Mouse (Mus musculus) kidney, postnatal 0 days (tissue): Measurements from ENCODE around the gene Trnau1ap. TPM values are rescaled to one million over a fixed set of nuclear protein-coding genes. Genes with fewer than 3 reads are reported as not detected.

ENCODE experiments used
- ATAC-seq: fragments of 200-750 bp; cut with Nextera tagmentation; replicated peaks from 2 replicates; pipeline ENCODE4 v1.8.0; 2017; ENCODE audit warnings: low read depth, moderate number of reproducible peaks, moderate TSS enrichment, moderate library complexity; ENCODE audit not compliant: low FRiP score
- DNase-seq: peaks from one replicate; pipeline ENCODE4 v3.0.0-alpha.2; 2016; ENCODE audit warnings: low spot score
- H3K27ac ChIP-seq: fragments of 300-500 bp; sonication (generic); 2 replicates; pipeline ENCODE4 v1.5.1; 2014; ENCODE audit warnings: mild to moderate bottlenecking
- H3K27me3 ChIP-seq: fragments of 300-500 bp; sonication (generic); 2 replicates; pipeline ENCODE4 v1.6.1; 2014; ENCODE audit warnings: low read length, mixed read lengths; ENCODE audit not compliant: insufficient read depth
- H3K36me3 ChIP-seq: fragments of 300-500 bp; sonication (generic); 2 replicates; pipeline ENCODE4 v1.6.1; 2014; ENCODE audit warnings: low read length, mixed read lengths; ENCODE audit not compliant: insufficient read depth
- H3K4me1 ChIP-seq: fragments of 300-500 bp; sonication (generic); replicated peaks from 2 replicates; pipeline ENCODE4 v1.6.1; 2014; ENCODE audit warnings: antibody characterized with exemption, low read length, mixed read lengths; ENCODE audit not compliant: insufficient read depth
- H3K4me2 ChIP-seq: fragments of 300-500 bp; sonication (generic); 2 replicates; pipeline ENCODE4 v1.6.1; 2014; ENCODE audit warnings: mild to moderate bottlenecking, low read length, moderate library complexity, mixed read lengths
- H3K4me3 ChIP-seq: fragments of 300-500 bp; sonication (generic); replicated peaks from 2 replicates; pipeline ENCODE4 v1.5.1; 2014; ENCODE audit warnings: low read depth, low read length
- H3K9ac ChIP-seq: fragments of 300-500 bp; sonication (generic); 2 replicates; pipeline ENCODE4 v1.6.1; 2014; ENCODE audit warnings: low read depth, low read length
- H3K9me3 ChIP-seq: fragments of 300-500 bp; sonication (generic); replicated peaks from 2 replicates; pipeline ENCODE4 v1.6.1; 2016; ENCODE audit warnings: low read length, inconsistent platforms, mixed read lengths
- CTCF ChIP-seq: IDR thresholded peaks from 2 replicates; pipeline ENCODE4 v1.5.1; 2016; ENCODE audit warnings: antibody characterized with exemption, low read depth, mild to moderate bottlenecking, moderate library complexity
- WGBS: fragments of 180-500 bp; shearing (Covaris S2); extraction: QIAGEN DNeasy Blood & Tissue Kit; methylation state at CpG from one replicate; pipeline ENCODE4 v1.1.7; 2014; 5-methylcytosine and 5-hydroxymethylcytosine counted together
- polyA plus RNA-seq: library from polyadenylated mRNA; unstranded; fragments of >200 nt; fragmentation: Nextera tagmentation; extraction: Ambion mirVana; gene quantifications from 2 replicates; pipeline ENCODE4 v1.2.1, GENCODE M21; 2015

Trnau1ap gene
- polyA plus RNA-seq, 1 experiment from 2014 or later, result 72.8 TPM

- ATAC-seq (no peak), DNase-seq (no peak)
- peaks cover 5% of the 10 kb centered on the region for H3K4me1 ChIP-seq
- no peaks in the 10 kb centered on the region for H3K27me3 ChIP-seq
- WGBS, result 52% methylated on average over 1 of the region's 1 CpGs
- H3K27ac ChIP-seq, result no peak overlapping the region
- no peaks in the 10 kb centered on the region for H3K9me3 ChIP-seq
- H3K36me3 ChIP-seq, result peaks cover 24% of the 10 kb centered on the region
- H3K9ac ChIP-seq, result no peak overlapping the region
- no peak for TF ChIP-seq CTCF
- H3K4me2 ChIP-seq, result no peak overlapping the region
- no peak overlapping the region for H3K4me3 ChIP-seq
Observed at GRCm38 (mm10) chr4:132311209-132311608, 18.1 kb downstream of the Trnau1ap start.

DNA sequence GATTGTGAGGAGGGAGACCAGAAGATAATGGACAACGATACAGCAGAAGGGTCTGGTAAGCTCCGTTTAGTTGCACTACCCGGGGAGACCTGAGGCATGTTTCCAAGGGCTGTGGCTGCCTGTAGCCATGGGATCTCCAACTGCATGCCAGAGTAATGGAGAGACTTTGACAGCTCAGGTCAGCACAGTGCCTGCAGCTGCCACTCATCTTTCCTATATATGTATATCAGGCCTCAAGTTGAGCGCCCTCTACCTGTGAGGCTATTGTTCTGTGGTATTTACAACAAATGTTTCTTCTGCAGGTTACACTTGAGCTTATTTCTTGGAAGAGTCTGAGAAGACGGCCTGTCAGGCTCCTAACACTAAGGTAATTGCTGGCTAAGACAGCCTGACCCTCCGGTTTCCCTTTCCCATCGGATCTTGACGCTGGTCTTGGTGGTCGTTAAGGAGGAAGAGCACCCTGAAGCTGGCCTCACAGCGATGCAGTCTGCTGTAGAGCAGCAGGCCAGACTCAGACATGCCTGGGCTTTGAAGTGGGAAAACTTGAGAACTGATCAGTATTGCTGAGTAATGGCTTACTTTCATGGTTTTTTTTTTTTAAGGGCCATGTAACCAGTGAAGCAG, 19.4 kb downstream of the Trnau1ap start:
- H3K27ac ChIP-seq, result peak overlapping the region; percentile 77; the same call in 1 of the 2 replicates
- H3K4me2 ChIP-seq, result peak overlapping the region; percentile 90
- ATAC-seq (no peak), DNase-seq (peak; percentile 58)
- TF ChIP-seq CTCF, result peak; percentile 67
- H3K4me3 ChIP-seq, result peak overlapping the region; percentile 74
- no peaks in the 10 kb centered on the region for H3K9me3 ChIP-seq
- H3K9ac ChIP-seq, result peak overlapping the region; percentile 75
- peaks cover 5% of the 10 kb centered on the region for H3K4me1 ChIP-seq
- no peaks in the 10 kb centered on the region for H3K27me3 ChIP-seq
- H3K36me3 ChIP-seq, result peaks cover 24% of the 10 kb centered on the region
- WGBS, result 20% methylated on average over 10 of the region's 10 CpGs

GRCm38 (mm10) chr4:132309140-132309848, 20.0 kb downstream of the Trnau1ap start:
- Histone ChIP-seq H3K36me3 (peaks cover 22% of the 10 kb centered on the region), H3K4me3 (peak overlapping the region; percentile 74), H3K9me3 (no peaks in the 10 kb centered on the region), H3K27ac (peak overlapping the region; percentile 77), H3K9ac (peak overlapping the region; percentile 75), H3K4me1 (peaks cover 5% of the 10 kb centered on the region), H3K4me2 (peak overlapping the region; percentile 90), H3K27me3 (no peaks in the 10 kb centered on the region)
- no peak for TF ChIP-seq CTCF
- under 1% methylated on average over 15 of the region's 15 CpGs for WGBS
- ATAC-seq, result no peak
- peak; percentile 56 for DNase-seq

- Histone ChIP-seq H3K4me3 (peak overlapping the region; percentile 74), H3K4me2 (peak overlapping the region; percentile 90), H3K36me3 (peaks cover 18% of the 10 kb centered on the region), H3K27me3 (no peaks in the 10 kb centered on the region), H3K4me1 (peaks cover 5% of the 10 kb centered on the region), H3K27ac (peak overlapping the region; percentile 77), H3K9me3 (no peaks in the 10 kb centered on the region), H3K9ac (peak overlapping the region; percentile 75)
- ATAC-seq, result peak; percentile 83
- peak; percentile 98 for DNase-seq
- no peak for TF ChIP-seq CTCF
- WGBS, result under 1% methylated on average over 41 of the region's 41 CpGs
Observed at GRCm38 (mm10) chr4:132308437-132309139, 20.8 kb downstream of the Trnau1ap start.

GRCm38 (mm10) chr4:132306004-132306403, 23.3 kb downstream of the Trnau1ap start:
- ATAC-seq (no peak), DNase-seq (no peak)
- no peak overlapping the region for H3K4me2 ChIP-seq
- H3K4me3 ChIP-seq, result no peak overlapping the region
- no peak for TF ChIP-seq CTCF
- H3K9ac ChIP-seq, result no peak overlapping the region
- H3K27me3 ChIP-seq, result no peaks in the 10 kb centered on the region
- no peaks in the 10 kb centered on the region for H3K9me3 ChIP-seq
- H3K4me1 ChIP-seq, result peaks cover 5% of the 10 kb centered on the region
- WGBS, result 72% methylated on average over 6 of the region's 6 CpGs
- peaks cover 4% of the 10 kb centered on the region for H3K36me3 ChIP-seq
- H3K27ac ChIP-seq, result no peak overlapping the region

GRCm38 (mm10) chr4:132305276-132305675, 24.1 kb downstream of the Trnau1ap start:
- WGBS, result 79% methylated on average over 8 of the region's 8 CpGs
- H3K9me3 ChIP-seq, result no peaks in the 10 kb centered on the region
- no peaks in the 10 kb centered on the region for H3K27me3 ChIP-seq
- H3K4me2 ChIP-seq, result no peak overlapping the region
- H3K36me3 ChIP-seq, result no peaks in the 10 kb centered on the region; the same call in 1 of the 2 replicates
- peaks cover 5% of the 10 kb centered on the region for H3K4me1 ChIP-seq
- no peak overlapping the region for H3K4me3 ChIP-seq
- no peak overlapping the region for H3K27ac ChIP-seq
- DNase-seq (no peak), ATAC-seq (0 out of 2 replicates have a peak, but pooled peaks have one; percentile 9)
- no peak overlapping the region for H3K9ac ChIP-seq
- no peak for TF ChIP-seq CTCF
